Mouse (Mus musculus): ENCODE results near the gene Il6ra.
"Not testable (repeated sequence)": the region's sequence is repeated elsewhere in the genome, so short reads cannot be mapped to it uniquely, and the experiment has no call there.

Gene Il6ra

GRCm38 (mm10) chr3:89875021-89875420, 38.0 kb downstream of the Il6ra start:
- DNase-seq (ENCODE audit: low spot score), result no peak

- DNase-seq (ENCODE audit: low spot score), result no peak
These were observed 38.9 kb downstream of the Il6ra start for GRCm38 (mm10) chr3:89874076-89874475.

- DNase-seq (ENCODE audit: low spot score), result peak; percentile 33
These were observed 40.3 kb downstream of the Il6ra start for GRCm38 (mm10) chr3:89872684-89873083.

- DNase-seq (ENCODE audit: low spot score), result peak; percentile 61
These were observed 40.8 kb downstream of the Il6ra start for GRCm38 (mm10) chr3:89872209-89872608.

- no peak for DNase-seq (ENCODE audit: low spot score)
These were observed 41.6 kb downstream of the Il6ra start for GRCm38 (mm10) chr3:89871339-89871914.

- no peak for DNase-seq (ENCODE audit: low spot score)
These were observed 42.3 kb downstream of the Il6ra start for GRCm38 (mm10) chr3:89870472-89871271.

GRCm38 (mm10) chr3:89869556-89869955, 43.4 kb downstream of the Il6ra start:
- no peak for DNase-seq (ENCODE audit: low spot score)

- no peak for DNase-seq (ENCODE audit: low spot score)
These were observed 44.0 kb downstream of the Il6ra start for GRCm38 (mm10) chr3:89868956-89869355.

GRCm38 (mm10) chr3:89868357-89868756, 44.6 kb downstream of the Il6ra start:
- DNase-seq (ENCODE audit: low spot score), result peak; percentile 48

GRCm38 (mm10) chr3:89867651-89868050, 45.3 kb downstream of the Il6ra start:
- peak; percentile 46 for DNase-seq (ENCODE audit: low spot score)

GRCm38 (mm10) chr3:89865764-89866163, 47.2 kb downstream of the Il6ra start:
- DNase-seq (ENCODE audit: low spot score), result no peak

GRCm38 (mm10) chr3:89865020-89865419, 48.0 kb downstream of the Il6ra start:
- no peak for DNase-seq (ENCODE audit: low spot score)

GRCm38 (mm10) chr3:89863716-89864509, 49.1 kb downstream of the Il6ra start:
- no peak for DNase-seq (ENCODE audit: low spot score)

- not testable (repeated sequence) for DNase-seq (ENCODE audit: low spot score)
These were observed 49.7 kb downstream of the Il6ra start for GRCm38 (mm10) chr3:89863276-89863675.

- no peak for DNase-seq (ENCODE audit: low spot score)
These were observed 50.7 kb downstream of the Il6ra start for GRCm38 (mm10) chr3:89862182-89862761.

- peak; percentile 81 for DNase-seq (ENCODE audit: low spot score)
These were observed 51.9 kb downstream of the Il6ra start for GRCm38 (mm10) chr3:89861070-89861469.

GRCm38 (mm10) chr3:89860343-89860742, 52.7 kb downstream of the Il6ra start:
- DNase-seq (ENCODE audit: low spot score), result no peak

- DNase-seq (ENCODE audit: low spot score), result no peak
These were observed 53.1 kb downstream of the Il6ra start for GRCm38 (mm10) chr3:89859936-89860335.

- DNase-seq (ENCODE audit: low spot score), result peak; percentile 21
These were observed 54.1 kb downstream of the Il6ra start for GRCm38 (mm10) chr3:89858888-89859287.

- DNase-seq (ENCODE audit: low spot score), result peak; percentile 86
These were observed 54.9 kb downstream of the Il6ra start for GRCm38 (mm10) chr3:89858123-89858522.

GRCm38 (mm10) chr3:89857353-89857752, 55.6 kb downstream of the Il6ra start:
- DNase-seq (ENCODE audit: low spot score), result no peak

GRCm38 (mm10) chr3:89853752-89854151, 59.2 kb downstream of the Il6ra start:
- no peak for DNase-seq (ENCODE audit: low spot score)

Measured in MN1 (cell line).